Mouse (Mus musculus) kidney, embryonic 14.5 days (tissue): Measurements from ENCODE around the gene Xkr7. TPM values are rescaled to one million over a fixed set of nuclear protein-coding genes. Genes with fewer than 3 reads are reported as not detected.

Experiments used
- ATAC-seq: fragments of 200-750 bp; cut with Nextera tagmentation; 2 replicates; pipeline ENCODE4 v1.8.0; 2017; ENCODE audit warnings: moderate number of reproducible peaks, mild to moderate bottlenecking, moderate TSS enrichment, moderate library complexity; ENCODE audit not compliant: low FRiP score, low TSS enrichment
- H3K27ac ChIP-seq: fragments of 300-500 bp; sonication (generic); 2 replicates; pipeline ENCODE4 v1.5.1; 2014; ENCODE audit warnings: low read depth, mild to moderate bottlenecking, low read length, moderate library complexity, mixed read lengths
- H3K27me3 ChIP-seq: fragments of 300-500 bp; sonication (generic); 2 replicates; pipeline ENCODE4 v1.6.1; 2014; ENCODE audit warnings: mild to moderate bottlenecking, low read length; ENCODE audit not compliant: control insufficient read depth, insufficient read depth
- H3K36me3 ChIP-seq: fragments of 300-500 bp; sonication (generic); 2 replicates; pipeline ENCODE4 v1.6.1; 2014; ENCODE audit warnings: low read length, mixed read lengths; ENCODE audit not compliant: control insufficient read depth, insufficient read depth
- H3K4me1 ChIP-seq: fragments of 300-500 bp; sonication (generic); 2 replicates; pipeline ENCODE4 v1.6.1; 2014; ENCODE audit warnings: low read length, mixed read lengths; ENCODE audit not compliant: control insufficient read depth, insufficient read depth
- H3K4me2 ChIP-seq: fragments of 300-500 bp; sonication (generic); replicated peaks from 2 replicates; pipeline ENCODE4 v1.6.1; 2014; ENCODE audit warnings: low read depth, mild to moderate bottlenecking, low read length
- H3K4me3 ChIP-seq: fragments of 300-500 bp; sonication (generic); 2 replicates; pipeline ENCODE4 v1.5.1; 2014; ENCODE audit warnings: mild to moderate bottlenecking, low read length
- H3K9ac ChIP-seq: fragments of 300-500 bp; sonication (generic); 2 replicates; pipeline ENCODE4 v1.6.1; 2014; ENCODE audit warnings: low read depth, mild to moderate bottlenecking, low read length, moderate library complexity
- H3K9me3 ChIP-seq: fragments of 300-500 bp; sonication (generic); 2 replicates; pipeline ENCODE4 v1.6.1; 2016; ENCODE audit warnings: low read length; ENCODE audit not compliant: control insufficient read depth
- WGBS: fragments of 180-500 bp; shearing (Covaris S2); extraction: QIAGEN DNeasy Blood & Tissue Kit; methylation state at CpG from one replicate; pipeline ENCODE4 v1.1.7; 2014; 5-methylcytosine and 5-hydroxymethylcytosine counted together
- polyA plus RNA-seq: library from polyadenylated mRNA; unstranded; fragments of >200 nt; fragmentation: Nextera tagmentation; extraction: Ambion mirVana; gene quantifications from 2 replicates; pipeline ENCODE4 v1.2.1, GENCODE M21; 2014

Xkr7 gene
- polyA plus RNA-seq, 1 experiment from 2014 or later: not detected

DNA sequence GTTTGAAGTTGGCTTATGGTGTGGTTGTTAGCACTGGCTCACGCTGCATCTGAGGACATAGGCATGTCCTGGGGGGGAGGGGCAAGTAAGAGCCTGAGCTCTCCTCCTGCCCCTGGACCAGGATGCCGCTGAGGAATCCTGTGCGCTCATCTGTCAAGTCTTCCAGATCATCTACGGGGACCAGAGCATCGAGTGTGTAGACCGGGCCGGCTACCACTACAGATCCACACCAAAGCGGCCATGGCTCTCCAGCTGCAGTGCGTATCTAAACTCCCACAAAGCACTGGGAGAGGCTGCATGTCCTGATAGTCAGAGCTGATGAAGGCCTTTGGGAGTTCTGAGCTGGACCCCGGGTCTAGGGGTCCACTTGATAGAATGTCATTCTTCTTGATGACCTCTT is 43.0 kb downstream of the Xkr7 start:
- Histone ChIP-seq H3K4me3 (no peak overlapping the region), H3K36me3 (no peaks in the 10 kb centered on the region), H3K4me1 (peaks cover 5% of the 10 kb centered on the region; the same call in 1 of the 2 replicates), H3K27me3 (peaks cover 34% of the 10 kb centered on the region), H3K27ac (no peak overlapping the region), H3K4me2 (no peak overlapping the region), H3K9ac (no peak overlapping the region), H3K9me3 (no peaks in the 10 kb centered on the region)
- 90% methylated on average over 10 of the region's 10 CpGs for WGBS
- no peak for ATAC-seq

- Histone ChIP-seq H3K27me3 (peaks cover 23% of the 10 kb centered on the region), H3K4me2 (no peak overlapping the region), H3K36me3 (no peaks in the 10 kb centered on the region), H3K9ac (no peak overlapping the region), H3K4me1 (peaks cover 5% of the 10 kb centered on the region; the same call in 1 of the 2 replicates), H3K4me3 (no peak overlapping the region), H3K9me3 (no peaks in the 10 kb centered on the region), H3K27ac (no peak overlapping the region)
- WGBS: 25% methylated on average over 2 of the region's 2 CpGs
- peak; percentile 66; the same call in 1 of the 2 replicates for ATAC-seq
These were observed 44.3 kb downstream of the Xkr7 start for GRCm38 (mm10) chr2:153075961-153076360.

DNA sequence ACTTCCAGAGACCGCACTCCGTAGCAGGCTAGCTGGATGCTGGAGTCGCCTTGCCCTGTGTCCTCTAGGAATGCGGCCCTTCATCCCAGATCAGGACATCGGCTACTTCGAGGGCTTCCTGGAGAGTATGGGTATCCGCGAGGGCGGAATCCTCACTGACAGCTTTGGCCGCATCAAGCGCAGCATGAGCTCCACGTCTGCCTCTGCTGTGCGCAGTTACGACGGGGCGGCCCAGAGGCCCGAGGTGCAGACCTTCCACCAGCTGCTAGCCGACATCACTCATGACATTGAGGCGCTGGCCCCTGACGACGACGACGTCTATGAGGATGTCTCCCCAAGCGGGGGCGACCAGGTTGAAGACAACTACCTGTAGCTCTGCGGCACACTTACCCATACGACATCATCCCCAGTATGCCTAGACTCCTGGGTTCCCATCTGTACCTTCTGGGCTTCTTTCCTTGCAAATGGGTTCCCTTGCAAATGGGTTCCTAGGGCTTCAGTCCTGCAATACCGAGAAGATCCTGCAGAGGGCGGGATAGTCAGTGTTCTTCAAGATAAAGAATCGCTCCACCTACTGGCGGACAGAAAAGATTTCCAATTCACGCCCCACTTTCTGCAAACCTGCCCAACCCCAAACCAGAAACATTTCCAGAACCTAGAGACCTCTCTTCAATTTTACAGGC is 49.3 kb downstream of the Xkr7 start:
- H3K27me3 ChIP-seq: no peaks in the 10 kb centered on the region
- H3K9ac ChIP-seq: no peak overlapping the region
- peaks cover 4% of the 10 kb centered on the region; the same call in 1 of the 2 replicates for H3K4me1 ChIP-seq
- WGBS: 35% methylated on average over 32 of the region's 32 CpGs
- no peaks in the 10 kb centered on the region for H3K9me3 ChIP-seq
- no peak overlapping the region for H3K4me2 ChIP-seq
- no peak overlapping the region for H3K27ac ChIP-seq
- no peak for ATAC-seq
- H3K36me3 ChIP-seq: no peaks in the 10 kb centered on the region
- H3K4me3 ChIP-seq: no peak overlapping the region

GRCm38 (mm10) chr2:153081866-153082265 is 50.2 kb downstream of the Xkr7 start:
- Histone ChIP-seq H3K4me2 (no peak overlapping the region), H3K36me3 (no peaks in the 10 kb centered on the region), H3K4me1 (no peaks in the 10 kb centered on the region), H3K27me3 (no peaks in the 10 kb centered on the region), H3K9ac (no peak overlapping the region), H3K27ac (no peak overlapping the region), H3K9me3 (no peaks in the 10 kb centered on the region), H3K4me3 (no peak overlapping the region)
- WGBS: 81% methylated on average over 6 of the region's 6 CpGs
- ATAC-seq: no peak

GRCm38 (mm10) chr2:153083275-153083674 is 51.6 kb downstream of the Xkr7 start:
- Histone ChIP-seq H3K4me2 (no peak overlapping the region), H3K4me1 (no peaks in the 10 kb centered on the region), H3K9me3 (no peaks in the 10 kb centered on the region), H3K27me3 (no peaks in the 10 kb centered on the region), H3K27ac (no peak overlapping the region), H3K9ac (no peak overlapping the region), H3K36me3 (no peaks in the 10 kb centered on the region), H3K4me3 (no peak overlapping the region)
- no peak for ATAC-seq
- 84% methylated on average over 8 of the region's 8 CpGs for WGBS

- Histone ChIP-seq H3K9me3 (no peaks in the 10 kb centered on the region), H3K27ac (no peak overlapping the region), H3K27me3 (no peaks in the 10 kb centered on the region), H3K36me3 (no peaks in the 10 kb centered on the region), H3K4me3 (no peak overlapping the region), H3K4me2 (no peak overlapping the region), H3K4me1 (no peaks in the 10 kb centered on the region), H3K9ac (no peak overlapping the region)
- ATAC-seq: no peak
- WGBS: 78% methylated on average over 4 of the region's 4 CpGs
These were observed 52.2 kb downstream of the Xkr7 start for GRCm38 (mm10) chr2:153083824-153084223.

GRCm38 (mm10) chr2:153084261-153084976 is 52.8 kb downstream of the Xkr7 start:
- no peak overlapping the region for H3K9ac ChIP-seq
- H3K4me1 ChIP-seq: no peaks in the 10 kb centered on the region
- H3K27ac ChIP-seq: no peak overlapping the region
- WGBS: 70% methylated on average over 7 of the region's 7 CpGs
- H3K4me3 ChIP-seq: no peak overlapping the region
- H3K27me3 ChIP-seq: no peaks in the 10 kb centered on the region
- no peak for ATAC-seq
- no peaks in the 10 kb centered on the region for H3K36me3 ChIP-seq
- no peak overlapping the region for H3K4me2 ChIP-seq
- no peaks in the 10 kb centered on the region for H3K9me3 ChIP-seq

DNA sequence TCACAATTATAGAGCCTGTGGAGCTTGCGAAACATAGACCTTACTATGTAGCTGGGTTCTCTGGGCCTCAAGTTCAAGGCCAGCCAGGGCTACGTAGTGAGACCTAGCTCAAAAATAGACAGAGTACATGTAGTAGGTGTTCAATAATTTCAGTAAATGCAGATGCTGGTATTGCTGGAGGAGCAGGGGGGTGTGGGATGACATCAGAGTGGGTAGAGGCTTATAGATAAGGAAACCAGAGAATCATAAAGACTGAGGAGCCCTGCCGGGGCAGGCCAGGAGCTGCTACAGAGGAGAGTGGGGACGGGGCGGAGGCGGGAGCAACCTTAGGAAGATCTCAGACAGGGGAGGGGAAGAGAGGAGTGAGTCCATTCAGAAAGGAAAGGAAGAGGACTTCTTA is 53.9 kb downstream of the Xkr7 start:
- Histone ChIP-seq H3K9me3 (no peaks in the 10 kb centered on the region), H3K27me3 (no peaks in the 10 kb centered on the region), H3K27ac (no peak overlapping the region), H3K9ac (no peak overlapping the region), H3K4me2 (no peak overlapping the region), H3K4me1 (no peaks in the 10 kb centered on the region), H3K4me3 (no peak overlapping the region), H3K36me3 (no peaks in the 10 kb centered on the region)
- 86% methylated on average over 6 of the region's 6 CpGs for WGBS
- ATAC-seq: no peak

DNA sequence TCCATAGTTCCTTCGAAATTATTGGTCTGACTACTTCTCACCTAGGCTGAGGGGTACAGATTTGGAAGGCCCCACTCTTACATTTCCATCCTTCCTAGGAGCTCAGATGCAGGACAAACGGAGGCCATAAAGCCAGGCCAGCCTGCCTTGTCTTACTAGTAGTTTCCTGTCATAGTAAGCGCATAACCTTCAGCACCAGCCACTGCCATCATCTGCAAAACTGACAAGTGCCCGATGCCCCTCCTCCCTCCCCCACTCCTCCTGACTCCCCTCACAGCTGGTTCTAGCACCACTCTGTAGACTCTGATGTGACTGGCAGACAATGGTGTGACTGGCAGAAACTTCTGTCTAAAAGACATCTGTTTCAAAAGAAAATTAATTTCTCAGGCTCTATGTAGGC is 54.5 kb downstream of the Xkr7 start:
- H3K9me3 ChIP-seq: no peaks in the 10 kb centered on the region
- H3K27ac ChIP-seq: no peak overlapping the region
- 82% methylated on average over 4 of the region's 4 CpGs for WGBS
- no peak overlapping the region for H3K4me3 ChIP-seq
- no peaks in the 10 kb centered on the region for H3K36me3 ChIP-seq
- H3K27me3 ChIP-seq: no peaks in the 10 kb centered on the region
- ATAC-seq: no peak
- H3K4me1 ChIP-seq: no peaks in the 10 kb centered on the region
- H3K4me2 ChIP-seq: no peak overlapping the region
- H3K9ac ChIP-seq: no peak overlapping the region
